Mouse (Mus musculus) heart, embryonic 16.5 days (tissue): ENCODE data around the gene Tspan31. TPM values are rescaled to one million over a fixed set of nuclear protein-coding genes. Genes with fewer than 3 reads are reported as not detected.
A peak's percentile ranks its signal among the peaks of the same experiment; 100 is the strongest.
"Not testable (repeated sequence)": the region's sequence is repeated elsewhere in the genome, so short reads cannot be mapped to it uniquely, and the experiment has no call there.

ENCODE experiments used
- ATAC-seq: fragments of 200-750 bp; cut with Nextera tagmentation; replicated peaks from 2 replicates; pipeline ENCODE4 v1.8.0; 2017; ENCODE audit warnings: moderate number of reproducible peaks; ENCODE audit not compliant: insufficient read depth, low FRiP score; ENCODE audit errors: extremely low read depth
- H3K27ac ChIP-seq: fragments of 300-500 bp; sonication (generic); 2 replicates; pipeline ENCODE4 v1.5.1; 2014; ENCODE audit warnings: mild to moderate bottlenecking, low read length, control low read depth, moderate library complexity
- H3K27me3 ChIP-seq: fragments of 300-500 bp; sonication (generic); 2 replicates; pipeline ENCODE4 v1.6.1; 2014; ENCODE audit warnings: low read length, mixed read lengths; ENCODE audit not compliant: control insufficient read depth, insufficient read depth
- H3K36me3 ChIP-seq: fragments of 300-500 bp; sonication (generic); 2 replicates; pipeline ENCODE4 v1.6.1; 2014; ENCODE audit not compliant: control insufficient read depth, insufficient read depth
- H3K4me1 ChIP-seq: fragments of 300-500 bp; sonication (generic); 2 replicates; pipeline ENCODE4 v1.6.1; 2014; ENCODE audit warnings: low read length, mixed read lengths; ENCODE audit not compliant: control insufficient read depth, insufficient read depth
- H3K4me2 ChIP-seq: fragments of 300-500 bp; sonication (generic); 2 replicates; pipeline ENCODE4 v1.6.1; 2014; ENCODE audit warnings: low read depth, mild to moderate bottlenecking, control low read depth, low read length
- H3K4me3 ChIP-seq: fragments of 300-500 bp; sonication (generic); 2 replicates; pipeline ENCODE4 v1.5.1; 2014; ENCODE audit warnings: mild to moderate bottlenecking, control low read depth, low read length
- H3K9ac ChIP-seq: fragments of 300-500 bp; sonication (generic); 2 replicates; pipeline ENCODE4 v1.6.1; 2014; ENCODE audit warnings: low read length, control low read depth
- H3K9me3 ChIP-seq: fragments of 300-500 bp; sonication (generic); replicated peaks from 2 replicates; pipeline ENCODE4 v1.6.1; 2016; ENCODE audit warnings: low read length; ENCODE audit not compliant: control insufficient read depth
- WGBS: fragments of 180-500 bp; shearing (Covaris S2); extraction: QIAGEN DNeasy Blood & Tissue Kit; methylation state at CpG from one replicate; pipeline ENCODE4 v1.1.7; 2014; 5-methylcytosine and 5-hydroxymethylcytosine counted together
- polyA plus RNA-seq: library from polyadenylated mRNA; unstranded; fragments of >200 nt; fragmentation: Nextera tagmentation; extraction: Ambion mirVana; gene quantifications from 2 replicates; pipeline ENCODE4 v1.2.1, GENCODE M21; 2015

The Tspan31 gene
- polyA plus RNA-seq, 1 experiment from 2014 or later, result 112 TPM

GRCm38 (mm10) chr10:127078677-127079575, 8.9 kb upstream of the Tspan31 start:
- Histone ChIP-seq H3K4me1 (peaks cover 12% of the 10 kb centered on the region), H3K4me3 (peak overlapping the region; percentile 47), H3K36me3 (no peaks in the 10 kb centered on the region), H3K4me2 (peak overlapping the region; percentile 66), H3K27me3 (peaks cover 75% of the 10 kb centered on the region), H3K9ac (peak overlapping the region; percentile 26; the same call in 1 of the 2 replicates), H3K9me3 (no peaks in the 10 kb centered on the region), H3K27ac (no peak overlapping the region)
- no peak for ATAC-seq
- WGBS, result 11% methylated on average over 43 of the region's 49 CpGs

GRCm38 (mm10) chr10:127078001-127078676, 8.1 kb upstream of the Tspan31 start:
- Histone ChIP-seq H3K4me3 (no peak overlapping the region; the same call in 1 of the 2 replicates), H3K27me3 (peaks cover 67% of the 10 kb centered on the region), H3K9ac (no peak overlapping the region), H3K27ac (no peak overlapping the region), H3K9me3 (no peaks in the 10 kb centered on the region), H3K4me1 (peaks cover 12% of the 10 kb centered on the region), H3K4me2 (peak overlapping the region; percentile 66; the same call in 1 of the 2 replicates), H3K36me3 (no peaks in the 10 kb centered on the region)
- no peak for ATAC-seq
- 6% methylated on average over 12 of the region's 12 CpGs for WGBS

GRCm38 (mm10) chr10:127077515-127077914, 7.5 kb upstream of the Tspan31 start:
- Histone ChIP-seq H3K4me3 (no peak overlapping the region), H3K4me1 (peaks cover 12% of the 10 kb centered on the region), H3K27me3 (peaks cover 62% of the 10 kb centered on the region), H3K36me3 (no peaks in the 10 kb centered on the region), H3K9me3 (no peaks in the 10 kb centered on the region), H3K4me2 (no peak overlapping the region), H3K9ac (no peak overlapping the region), H3K27ac (no peak overlapping the region)
- no peak for ATAC-seq
- 5% methylated on average over 10 of the region's 10 CpGs for WGBS

GRCm38 (mm10) chr10:127076082-127076481, 6.0 kb upstream of the Tspan31 start:
- Histone ChIP-seq H3K27ac (no peak overlapping the region), H3K9me3 (no peaks in the 10 kb centered on the region), H3K36me3 (no peaks in the 10 kb centered on the region), H3K27me3 (peaks cover 56% of the 10 kb centered on the region), H3K9ac (no peak overlapping the region), H3K4me3 (no peak overlapping the region), H3K4me2 (peak overlapping the region; percentile 3; the same call in 1 of the 2 replicates), H3K4me1 (peaks cover 13% of the 10 kb centered on the region)
- ATAC-seq, result no peak
- WGBS, result 23% methylated on average over 4 of the region's 4 CpGs

GRCm38 (mm10) chr10:127075651-127076050, 5.6 kb upstream of the Tspan31 start:
- H3K9me3 ChIP-seq, result no peaks in the 10 kb centered on the region
- H3K4me3 ChIP-seq, result peak overlapping the region; percentile 33
- H3K4me2 ChIP-seq, result peak overlapping the region; percentile 3
- no peak for ATAC-seq
- no peak overlapping the region for H3K9ac ChIP-seq
- H3K4me1 ChIP-seq, result peaks cover 17% of the 10 kb centered on the region
- peaks cover 51% of the 10 kb centered on the region for H3K27me3 ChIP-seq
- H3K36me3 ChIP-seq, result no peaks in the 10 kb centered on the region
- H3K27ac ChIP-seq, result no peak overlapping the region
- WGBS, result 62% methylated on average over 8 of the region's 8 CpGs

- Histone ChIP-seq H3K27me3 (peaks cover 46% of the 10 kb centered on the region), H3K4me2 (peak within 1 kb of the TSS; percentile 3), H3K4me3 (peak within 1 kb of the TSS; percentile 33), H3K9ac (no peak within 1 kb of the TSS), H3K36me3 (no peaks in the 10 kb centered on the region), H3K4me1 (peaks cover 17% of the 10 kb centered on the region), H3K27ac (no peak within 1 kb of the TSS), H3K9me3 (no peaks in the 10 kb centered on the region)
- WGBS, result 47% methylated on average over 9 of the region's 9 CpGs
- no peak; the same call in 1 of the 2 replicates for ATAC-seq
Measured at GRCm38 (mm10) chr10:127075080-127075479, 5.0 kb upstream of the Tspan31 start, which contains the start of gene Agap2. Agap2 (plus strand) TSS chr10:127075284.

- Histone ChIP-seq H3K4me3 (no peak overlapping the region), H3K4me1 (peaks cover 14% of the 10 kb centered on the region), H3K4me2 (no peak overlapping the region), H3K36me3 (no peaks in the 10 kb centered on the region), H3K27me3 (peaks cover 35% of the 10 kb centered on the region), H3K9ac (no peak overlapping the region), H3K27ac (no peak overlapping the region), H3K9me3 (no peaks in the 10 kb centered on the region)
- WGBS, result 85% methylated on average over 1 of the region's 1 CpGs
- ATAC-seq, result no peak
Measured at GRCm38 (mm10) chr10:127073981-127074380, 3.9 kb upstream of the Tspan31 start.

GRCm38 (mm10) chr10:127072969-127073368, 2.9 kb upstream of the Tspan31 start:
- not testable (repeated sequence) for H3K9ac ChIP-seq, H3K4me3 ChIP-seq, ATAC-seq, H3K4me2 ChIP-seq, H3K27ac ChIP-seq, H3K36me3 ChIP-seq, H3K9me3 ChIP-seq
- Histone ChIP-seq H3K27me3 (peaks cover 24% of the 10 kb centered on the region), H3K4me1 (peaks cover 17% of the 10 kb centered on the region)
- 79% methylated on average over 2 of the region's 2 CpGs for WGBS

GRCm38 (mm10) chr10:127072270-127072669, 2.2 kb upstream of the Tspan31 start:
- not testable (repeated sequence) for H3K9me3 ChIP-seq, H3K4me2 ChIP-seq, ATAC-seq, H3K4me3 ChIP-seq, H3K27ac ChIP-seq, H3K9ac ChIP-seq
- Histone ChIP-seq H3K4me1 (peaks cover 17% of the 10 kb centered on the region), H3K36me3 (peaks cover 12% of the 10 kb centered on the region), H3K27me3 (peaks cover 18% of the 10 kb centered on the region)
- WGBS, result 92% methylated on average over 4 of the region's 4 CpGs
